Mouse (Mus musculus) heart, embryonic 10.5 days (tissue): ENCODE results near the gene Fgfr2. TPM values are rescaled to one million over a fixed set of nuclear protein-coding genes. Genes with fewer than 3 reads are reported as not detected.

Experiments used
- DNase-seq: peaks from one replicate; pipeline ENCODE4 v3.0.0-alpha.2; 2017; ENCODE audit warnings: low spot score
- H3K27ac ChIP-seq: fragments of 300-500 bp; sonication (generic); 2 replicates; pipeline ENCODE4 v1.5.1; 2016; ENCODE audit warnings: mild to moderate bottlenecking
- H3K27me3 ChIP-seq: fragments of 300-500 bp; sonication (generic); 2 replicates; pipeline ENCODE4 v1.6.1; 2016; ENCODE audit warnings: mild to moderate bottlenecking; ENCODE audit not compliant: poor library complexity, insufficient read depth, severe bottlenecking
- H3K36me3 ChIP-seq: fragments of 300-500 bp; sonication (generic); 2 replicates; pipeline ENCODE4 v1.6.1; 2016; ENCODE audit warnings: mild to moderate bottlenecking, moderate library complexity
- H3K4me1 ChIP-seq: fragments of 300-500 bp; sonication (generic); 2 replicates; pipeline ENCODE4 v1.6.1; 2016; ENCODE audit warnings: mild to moderate bottlenecking
- H3K4me3 ChIP-seq: fragments of 300-500 bp; sonication (generic); 2 replicates; pipeline ENCODE4 v1.5.1; 2016; ENCODE audit warnings: mild to moderate bottlenecking, moderate library complexity
- H3K9me3 ChIP-seq: fragments of 300-500 bp; sonication (generic); 2 replicates; pipeline ENCODE4 v1.6.1; 2016; ENCODE audit warnings: mild to moderate bottlenecking, moderate library complexity
- WGBS: fragments of 180-500 bp; shearing (Covaris S2); methylation state at CpG from one replicate; pipeline ENCODE4 v1.1.7; 2016; 5-methylcytosine and 5-hydroxymethylcytosine counted together
- polyA plus RNA-seq: library from polyadenylated mRNA; unstranded; fragments of >200 nt; fragmentation: Nextera tagmentation; extraction: Ambion mirVana; gene quantifications from 2 replicates; pipeline ENCODE4 v1.2.1, GENCODE M21; 2016

The Fgfr2 gene
- polyA plus RNA-seq, 1 experiment from 2014 or later: 46.6 TPM

- DNase-seq: no peak
- Histone ChIP-seq H3K4me3 (no peak overlapping the region), H3K36me3 (no peaks in the 10 kb centered on the region), H3K27me3 (peaks cover 18% of the 10 kb centered on the region; the same call in 1 of the 2 replicates), H3K27ac (no peak overlapping the region), H3K4me1 (peaks cover 10% of the 10 kb centered on the region; the same call in 1 of the 2 replicates), H3K9me3 (no peaks in the 10 kb centered on the region)
- 60% methylated on average over 3 of the region's 3 CpGs for WGBS
Observed at GRCm38 (mm10) chr7:131718280-131718679, 1404.9 kb downstream of the Fgfr2 start.

GRCm38 (mm10) chr7:131713076-131713475 lies 1410.1 kb downstream of the Fgfr2 start:
- H3K36me3 ChIP-seq: no peaks in the 10 kb centered on the region
- H3K4me1 ChIP-seq: peaks cover 8% of the 10 kb centered on the region; the same call in 1 of the 2 replicates
- H3K27ac ChIP-seq: no peak overlapping the region
- DNase-seq: no peak
- H3K9me3 ChIP-seq: no peaks in the 10 kb centered on the region
- H3K27me3 ChIP-seq: peaks cover 8% of the 10 kb centered on the region; the same call in 1 of the 2 replicates
- 89% methylated on average over 9 of the region's 9 CpGs for WGBS
- no peak overlapping the region for H3K4me3 ChIP-seq

GRCm38 (mm10) chr7:131696889-131697288 lies 1426.3 kb downstream of the Fgfr2 start:
- Histone ChIP-seq H3K4me1 (no peaks in the 10 kb centered on the region), H3K27ac (no peak overlapping the region), H3K27me3 (no peaks in the 10 kb centered on the region), H3K36me3 (no peaks in the 10 kb centered on the region), H3K9me3 (no peaks in the 10 kb centered on the region), H3K4me3 (no peak overlapping the region)
- DNase-seq: no peak
- 18% methylated on average over 3 of the region's 3 CpGs for WGBS

- 94% methylated on average over 1 of the region's 1 CpGs for WGBS
- H3K4me3 ChIP-seq: no peak overlapping the region
- no peaks in the 10 kb centered on the region for H3K9me3 ChIP-seq
- H3K27me3 ChIP-seq: no peaks in the 10 kb centered on the region
- no peak for DNase-seq
- no peaks in the 10 kb centered on the region for H3K4me1 ChIP-seq
- no peaks in the 10 kb centered on the region for H3K36me3 ChIP-seq
- no peak overlapping the region for H3K27ac ChIP-seq
Observed at GRCm38 (mm10) chr7:131687324-131687723, 1435.8 kb downstream of the Fgfr2 start.

GRCm38 (mm10) chr7:131677126-131677525 lies 1446.0 kb downstream of the Fgfr2 start:
- no peak overlapping the region for H3K4me3 ChIP-seq
- no peaks in the 10 kb centered on the region for H3K27me3 ChIP-seq
- no peaks in the 10 kb centered on the region for H3K36me3 ChIP-seq
- no peaks in the 10 kb centered on the region for H3K4me1 ChIP-seq
- H3K9me3 ChIP-seq: no peaks in the 10 kb centered on the region
- no peak overlapping the region for H3K27ac ChIP-seq
- DNase-seq: no peak
- WGBS: 87% methylated on average over 2 of the region's 2 CpGs

- Histone ChIP-seq H3K4me1 (no peaks in the 10 kb centered on the region), H3K36me3 (no peaks in the 10 kb centered on the region), H3K27me3 (no peaks in the 10 kb centered on the region), H3K27ac (no peak overlapping the region), H3K9me3 (no peaks in the 10 kb centered on the region), H3K4me3 (no peak overlapping the region)
- no peak for DNase-seq
- WGBS: 60% methylated on average over 6 of the region's 6 CpGs
Observed at GRCm38 (mm10) chr7:131670586-131670985, 1452.6 kb downstream of the Fgfr2 start.

GRCm38 (mm10) chr7:131669326-131669725 lies 1453.8 kb downstream of the Fgfr2 start:
- Histone ChIP-seq H3K9me3 (no peaks in the 10 kb centered on the region), H3K4me1 (no peaks in the 10 kb centered on the region), H3K36me3 (no peaks in the 10 kb centered on the region), H3K27me3 (no peaks in the 10 kb centered on the region), H3K27ac (no peak overlapping the region), H3K4me3 (no peak overlapping the region)
- DNase-seq: no peak
- 74% methylated on average over 4 of the region's 4 CpGs for WGBS

- no peaks in the 10 kb centered on the region for H3K9me3 ChIP-seq
- no peak for DNase-seq
- H3K4me1 ChIP-seq: no peaks in the 10 kb centered on the region
- no peak overlapping the region for H3K27ac ChIP-seq
- no peaks in the 10 kb centered on the region for H3K27me3 ChIP-seq
- no peak overlapping the region for H3K4me3 ChIP-seq
- 96% methylated on average over 1 of the region's 1 CpGs for WGBS
- no peaks in the 10 kb centered on the region for H3K36me3 ChIP-seq
Observed at GRCm38 (mm10) chr7:131660726-131661125, 1462.4 kb downstream of the Fgfr2 start.

- 64% methylated on average over 7 of the region's 7 CpGs for WGBS
- H3K27me3 ChIP-seq: no peaks in the 10 kb centered on the region
- H3K4me3 ChIP-seq: no peak overlapping the region
- no peaks in the 10 kb centered on the region for H3K36me3 ChIP-seq
- no peaks in the 10 kb centered on the region for H3K9me3 ChIP-seq
- H3K27ac ChIP-seq: no peak overlapping the region
- no peak for DNase-seq
- H3K4me1 ChIP-seq: no peaks in the 10 kb centered on the region
Observed at GRCm38 (mm10) chr7:131656017-131656416, 1467.1 kb downstream of the Fgfr2 start.

- H3K27me3 ChIP-seq: peaks cover 5% of the 10 kb centered on the region; the same call in 1 of the 2 replicates
- no peak overlapping the region for H3K27ac ChIP-seq
- no peak overlapping the region for H3K4me3 ChIP-seq
- no peaks in the 10 kb centered on the region for H3K36me3 ChIP-seq
- 86% methylated on average over 6 of the region's 6 CpGs for WGBS
- no peaks in the 10 kb centered on the region for H3K9me3 ChIP-seq
- DNase-seq: no peak
- H3K4me1 ChIP-seq: no peaks in the 10 kb centered on the region
Observed at GRCm38 (mm10) chr7:131653416-131653815, 1469.7 kb downstream of the Fgfr2 start.

- H3K9me3 ChIP-seq: no peaks in the 10 kb centered on the region
- H3K4me3 ChIP-seq: no peak overlapping the region
- H3K27ac ChIP-seq: no peak overlapping the region
- no peaks in the 10 kb centered on the region for H3K36me3 ChIP-seq
- no peaks in the 10 kb centered on the region for H3K4me1 ChIP-seq
- no peak for DNase-seq
- 76% methylated on average over 12 of the region's 12 CpGs for WGBS
- H3K27me3 ChIP-seq: peaks cover 9% of the 10 kb centered on the region
Observed at GRCm38 (mm10) chr7:131651921-131652694, 1471.0 kb downstream of the Fgfr2 start.

- H3K27ac ChIP-seq: no peak overlapping the region
- DNase-seq: no peak
- H3K9me3 ChIP-seq: no peaks in the 10 kb centered on the region
- H3K4me3 ChIP-seq: no peak overlapping the region
- H3K36me3 ChIP-seq: no peaks in the 10 kb centered on the region
- 54% methylated on average over 2 of the region's 2 CpGs for WGBS
- peaks cover 28% of the 10 kb centered on the region for H3K27me3 ChIP-seq
- H3K4me1 ChIP-seq: no peaks in the 10 kb centered on the region
Observed at GRCm38 (mm10) chr7:131650277-131650676, 1472.9 kb downstream of the Fgfr2 start.

- Histone ChIP-seq H3K36me3 (no peaks in the 10 kb centered on the region), H3K9me3 (no peaks in the 10 kb centered on the region), H3K27ac (no peak overlapping the region), H3K27me3 (peaks cover 48% of the 10 kb centered on the region), H3K4me3 (no peak overlapping the region), H3K4me1 (no peaks in the 10 kb centered on the region)
- DNase-seq: no peak
- WGBS: 45% methylated on average over 7 of the region's 7 CpGs
Observed at GRCm38 (mm10) chr7:131648276-131648675, 1474.9 kb downstream of the Fgfr2 start.

- no peaks in the 10 kb centered on the region for H3K36me3 ChIP-seq
- DNase-seq: no peak
- 45% methylated on average over 3 of the region's 3 CpGs for WGBS
- no peak overlapping the region for H3K4me3 ChIP-seq
- H3K27me3 ChIP-seq: peaks cover 55% of the 10 kb centered on the region
- no peak overlapping the region for H3K27ac ChIP-seq
- no peaks in the 10 kb centered on the region for H3K4me1 ChIP-seq
- H3K9me3 ChIP-seq: no peaks in the 10 kb centered on the region
Observed at GRCm38 (mm10) chr7:131647583-131647982, 1475.6 kb downstream of the Fgfr2 start.
